Mouse (Mus musculus): ENCODE data around the gene Kctd19. TPM values are rescaled to one million over a fixed set of nuclear protein-coding genes. Genes with fewer than 3 reads are reported as not detected.

Kctd19 gene
- total and polyA plus RNA-seq, 3 experiments = not detected

DNA sequence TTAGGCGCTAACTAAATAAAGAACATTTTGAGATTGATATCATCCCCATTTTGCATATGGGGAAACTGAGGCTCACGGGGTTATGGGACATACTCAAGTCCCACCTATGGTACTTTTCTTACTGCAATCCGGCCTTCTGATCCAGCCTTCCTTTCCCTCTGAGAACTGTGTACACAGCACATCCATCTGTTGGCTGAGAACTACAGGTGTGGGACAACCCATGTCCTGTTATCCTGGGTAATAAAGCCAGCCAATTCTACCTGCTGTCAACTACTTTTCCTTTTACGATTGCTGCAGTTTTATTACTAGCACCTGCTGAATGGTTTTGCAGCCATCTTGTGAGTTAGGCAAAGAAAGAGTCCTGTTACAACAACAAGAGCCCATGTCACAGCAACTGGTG, 58.8 kb downstream of the Kctd19 start:
- TF ChIP-seq GATA1 (IDR thresholded peaks at IDR 0.05; ENCODE audit: borderline replicate concordance, low read length) (no peak), TAL1 (conservative IDR thresholded peaks at IDR 0.05; ENCODE audit: low read depth, low read length) (no peak)
- Histone ChIP-seq H3K9me3 (replicated peaks) (no peaks in the 10 kb centered on the region), H3K36me3 (replicated peaks) (no peaks in the 10 kb centered on the region), H3K4me1 (ENCODE audit: insufficient read depth, low read depth, low read length) (peaks cover 5% of the 10 kb centered on the region), H3K27me3 (ENCODE audit: insufficient read depth, low read length) (peaks cover 69% of the 10 kb centered on the region), H3K4me3 (ENCODE audit: low read depth, low read length) (no peak overlapping the region)
- ATAC-seq (ENCODE audit: extremely low read depth, insufficient number of reproducible peaks, low FRiP score, poor library complexity, severe bottlenecking) (no peak), DNase-seq (ENCODE audit: low spot score) (no peak)

DNA sequence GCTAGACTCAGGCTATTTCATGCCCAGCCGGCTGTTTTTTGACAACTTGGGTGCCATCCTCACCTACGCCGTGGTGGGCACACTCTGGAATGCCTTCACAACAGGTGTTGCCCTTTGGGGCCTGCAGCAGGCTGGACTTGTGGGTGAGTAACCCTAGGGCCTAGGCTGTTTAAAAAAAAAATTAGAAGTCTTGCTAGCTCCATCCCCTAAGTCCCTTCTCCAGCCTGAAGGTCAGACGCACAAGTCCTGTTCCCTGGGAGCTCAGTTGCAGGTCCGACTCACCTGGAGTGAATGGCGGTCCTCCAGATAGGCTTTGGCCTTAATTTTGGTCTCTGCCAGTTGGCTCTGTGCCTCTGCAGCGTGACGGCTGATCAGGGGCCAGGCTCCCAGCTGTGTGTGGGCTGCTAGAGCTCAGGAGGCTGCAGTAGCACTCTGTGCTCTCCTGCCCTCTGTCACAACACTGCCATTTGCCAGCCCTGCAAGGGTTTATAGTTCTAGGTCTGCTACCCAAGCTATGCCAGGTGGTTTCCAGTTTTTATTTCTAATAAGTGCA, 59.6 kb downstream of the Kctd19 start:
- H3K9me3 ChIP-seq (replicated peaks) = no peaks in the 10 kb centered on the region
- H3K4me3 ChIP-seq (ENCODE audit: low read depth, low read length) = no peak overlapping the region
- H3K4me1 ChIP-seq (ENCODE audit: insufficient read depth, low read depth, low read length) = peaks cover 14% of the 10 kb centered on the region
- no peak for TF ChIP-seq GATA2 (IDR thresholded peaks at IDR 0.05; ENCODE audit: borderline replicate concordance, low read depth, low read length)
- TF ChIP-seq CTCF (IDR thresholded peaks at IDR 0.05; ENCODE audit: low read depth, low read length) = no peak
- TF ChIP-seq POLR2AphosphoS5 (IDR thresholded peaks at IDR 0.05; ENCODE audit: insufficient replicate concordance, low read depth, low read length) = no peak
- TF ChIP-seq TAL1 (conservative IDR thresholded peaks at IDR 0.05; ENCODE audit: low read depth, low read length) = no peak
- no peak for TF ChIP-seq GATA1 (IDR thresholded peaks at IDR 0.05; ENCODE audit: borderline replicate concordance, low read length)
- DNase-seq (ENCODE audit: low spot score) (no peak), ATAC-seq (ENCODE audit: extremely low read depth, insufficient number of reproducible peaks, low FRiP score, poor library complexity, severe bottlenecking) (no peak)
- peaks cover 71% of the 10 kb centered on the region for H3K27me3 ChIP-seq (ENCODE audit: insufficient read depth, low read length)
- no peaks in the 10 kb centered on the region for H3K36me3 ChIP-seq (replicated peaks)

DNA sequence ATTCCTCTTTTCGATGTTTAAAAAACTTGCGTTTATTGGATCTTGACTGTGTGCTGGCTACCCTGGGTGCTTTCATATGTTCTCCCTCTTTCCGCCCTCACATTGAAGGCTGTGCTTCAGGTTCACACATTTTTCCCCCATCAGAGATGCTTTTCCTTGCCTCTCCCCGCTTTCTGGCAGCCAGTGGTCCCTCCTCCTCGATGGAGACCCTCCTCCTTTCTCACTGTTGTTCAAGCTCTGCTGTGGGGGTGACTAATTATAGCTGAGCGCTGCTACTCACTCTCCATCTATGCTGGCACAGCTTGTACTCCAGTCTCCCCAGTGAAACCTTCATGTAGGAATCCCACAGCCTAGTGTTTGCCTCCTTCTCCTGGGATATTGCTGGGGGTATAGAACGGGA, 63.1 kb downstream of the Kctd19 start:
- Histone ChIP-seq H3K4me3 (ENCODE audit: low read depth, low read length) (no peak overlapping the region), H3K9me3 (replicated peaks) (no peaks in the 10 kb centered on the region), H3K4me1 (ENCODE audit: insufficient read depth, low read depth, low read length) (peaks cover 46% of the 10 kb centered on the region), H3K27me3 (ENCODE audit: insufficient read depth, low read length) (peaks cover 57% of the 10 kb centered on the region), H3K36me3 (replicated peaks) (no peaks in the 10 kb centered on the region)
- no peak for DNase-seq (ENCODE audit: low spot score)
- TF ChIP-seq CTCF (IDR thresholded peaks at IDR 0.05; ENCODE audit: low read depth, low read length) = no peak
- no peak for TF ChIP-seq GATA1 (IDR thresholded peaks at IDR 0.05; ENCODE audit: borderline replicate concordance, low read length)
- TF ChIP-seq POLR2AphosphoS5 (IDR thresholded peaks at IDR 0.05; ENCODE audit: insufficient replicate concordance, low read depth, low read length) = no peak
- TF ChIP-seq GATA2 (IDR thresholded peaks at IDR 0.05; ENCODE audit: borderline replicate concordance, low read depth, low read length) = no peak
- no peak for TF ChIP-seq TAL1 (conservative IDR thresholded peaks at IDR 0.05; ENCODE audit: low read depth, low read length)
- no peak for ATAC-seq (ENCODE audit: extremely low read depth, insufficient number of reproducible peaks, low FRiP score, poor library complexity, severe bottlenecking)

DNA sequence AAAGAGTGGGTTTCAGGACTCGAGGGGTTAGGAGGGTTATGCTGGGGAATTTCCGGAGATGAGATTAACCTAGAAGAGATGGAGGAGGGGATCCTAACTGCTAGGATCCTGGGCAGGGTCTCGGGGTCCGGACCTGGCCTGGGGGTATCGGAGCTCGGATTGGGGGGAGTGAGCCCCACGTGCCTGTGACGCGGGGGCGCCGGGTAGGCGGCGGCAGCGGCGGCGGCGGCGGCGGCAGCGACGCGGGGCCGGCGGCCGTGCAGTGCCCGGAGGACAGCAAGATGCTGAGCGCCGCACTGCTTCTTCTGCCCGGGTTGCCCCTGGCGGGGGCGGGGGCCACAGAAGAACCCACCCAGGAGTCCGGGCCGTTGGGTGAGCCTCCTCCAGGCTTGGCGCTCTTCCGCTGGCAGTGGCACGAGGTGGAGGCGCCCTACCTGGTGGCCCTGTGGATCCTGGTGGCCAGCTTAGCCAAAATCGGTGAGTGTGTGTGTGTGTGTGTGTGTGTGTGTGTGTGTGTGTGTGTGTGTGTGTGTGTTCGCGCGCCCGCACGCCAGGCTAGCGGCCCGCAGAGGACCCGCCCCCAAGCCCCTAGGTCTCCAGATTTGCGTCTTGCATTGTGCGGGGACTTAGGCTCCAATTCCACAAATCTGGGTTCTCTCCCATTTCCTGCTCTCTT, 64.1 kb downstream of the Kctd19 start:
- peaks cover 55% of the 10 kb centered on the region for H3K4me1 ChIP-seq (ENCODE audit: insufficient read depth, low read depth, low read length)
- peaks cover 57% of the 10 kb centered on the region for H3K27me3 ChIP-seq (ENCODE audit: insufficient read depth, low read length)
- TF ChIP-seq GATA2 (IDR thresholded peaks at IDR 0.05; ENCODE audit: borderline replicate concordance, low read depth, low read length) = no peak
- no peak for TF ChIP-seq TAL1 (conservative IDR thresholded peaks at IDR 0.05; ENCODE audit: low read depth, low read length)
- no peak for TF ChIP-seq CTCF (IDR thresholded peaks at IDR 0.05; ENCODE audit: low read depth, low read length)
- TF ChIP-seq POLR2AphosphoS5 (IDR thresholded peaks at IDR 0.05; ENCODE audit: insufficient replicate concordance, low read depth, low read length) = no peak
- H3K9me3 ChIP-seq (replicated peaks) = no peaks in the 10 kb centered on the region
- ATAC-seq (ENCODE audit: extremely low read depth, insufficient number of reproducible peaks, low FRiP score, poor library complexity, severe bottlenecking) (no peak), DNase-seq (ENCODE audit: low spot score) (no peak)
- no peaks in the 10 kb centered on the region for H3K36me3 ChIP-seq (replicated peaks)
- H3K4me3 ChIP-seq (ENCODE audit: low read depth, low read length) = peak overlapping the region; percentile 74

DNA sequence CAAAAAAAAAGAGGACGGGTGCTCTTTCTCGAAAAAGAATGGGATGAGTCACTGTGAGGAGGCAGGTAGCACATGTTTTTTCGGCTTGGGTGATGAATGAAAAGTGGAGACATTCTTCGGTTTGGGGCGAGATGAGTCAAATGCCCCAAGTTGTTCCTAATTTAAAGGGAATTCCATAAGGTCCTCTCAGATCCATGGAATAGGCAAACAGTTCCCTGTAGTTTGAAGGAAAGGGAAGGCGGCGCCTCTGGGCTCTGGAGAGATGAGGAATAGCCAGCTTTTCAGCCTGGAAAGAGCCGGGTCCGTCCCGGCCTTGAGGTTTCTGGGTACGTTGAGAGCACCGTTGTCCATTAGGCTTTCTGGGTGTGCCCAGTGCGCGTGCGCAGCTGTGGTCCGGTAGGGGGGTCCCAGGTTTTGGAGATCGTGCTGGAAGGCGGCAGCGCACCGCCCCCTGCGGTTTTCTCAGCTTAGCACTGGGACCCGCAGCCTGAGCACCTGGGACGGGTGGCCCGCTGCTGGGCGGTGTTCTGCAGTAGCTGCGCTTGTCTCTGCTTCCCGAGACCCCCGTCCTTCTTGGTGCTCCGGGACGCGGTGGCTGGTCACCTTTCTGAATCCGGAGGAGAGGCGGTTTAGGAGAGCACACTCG, 64.7 kb downstream of the Kctd19 start, which contains the start of gene Slc9a5:
Gene Slc9a5 (plus strand): TSS at position 394 of the 646 bp plus-strand sequence.
- peaks cover 60% of the 10 kb centered on the region for H3K4me1 ChIP-seq (ENCODE audit: insufficient read depth, low read depth, low read length)
- ATAC-seq (ENCODE audit: extremely low read depth, insufficient number of reproducible peaks, low FRiP score, poor library complexity, severe bottlenecking) (no peak), DNase-seq (ENCODE audit: low spot score) (peak; percentile 38)
- TF ChIP-seq GATA1 (IDR thresholded peaks at IDR 0.05; ENCODE audit: borderline replicate concordance, low read length) = no peak
- no peak for TF ChIP-seq GATA2 (IDR thresholded peaks at IDR 0.05; ENCODE audit: borderline replicate concordance, low read depth, low read length)
- TF ChIP-seq POLR2AphosphoS5 (IDR thresholded peaks at IDR 0.05; ENCODE audit: insufficient replicate concordance, low read depth, low read length) = no peak
- no peak for TF ChIP-seq TAL1 (conservative IDR thresholded peaks at IDR 0.05; ENCODE audit: low read depth, low read length)
- no peak for TF ChIP-seq CTCF (IDR thresholded peaks at IDR 0.05; ENCODE audit: low read depth, low read length)
- H3K4me3 ChIP-seq (ENCODE audit: low read depth, low read length) = peak within 1 kb of the TSS; percentile 74
- H3K9me3 ChIP-seq (replicated peaks) = no peaks in the 10 kb centered on the region
- peaks cover 54% of the 10 kb centered on the region for H3K27me3 ChIP-seq (ENCODE audit: insufficient read depth, low read length)
- peaks cover under 1% of the 10 kb centered on the region for H3K36me3 ChIP-seq (replicated peaks)

DNA sequence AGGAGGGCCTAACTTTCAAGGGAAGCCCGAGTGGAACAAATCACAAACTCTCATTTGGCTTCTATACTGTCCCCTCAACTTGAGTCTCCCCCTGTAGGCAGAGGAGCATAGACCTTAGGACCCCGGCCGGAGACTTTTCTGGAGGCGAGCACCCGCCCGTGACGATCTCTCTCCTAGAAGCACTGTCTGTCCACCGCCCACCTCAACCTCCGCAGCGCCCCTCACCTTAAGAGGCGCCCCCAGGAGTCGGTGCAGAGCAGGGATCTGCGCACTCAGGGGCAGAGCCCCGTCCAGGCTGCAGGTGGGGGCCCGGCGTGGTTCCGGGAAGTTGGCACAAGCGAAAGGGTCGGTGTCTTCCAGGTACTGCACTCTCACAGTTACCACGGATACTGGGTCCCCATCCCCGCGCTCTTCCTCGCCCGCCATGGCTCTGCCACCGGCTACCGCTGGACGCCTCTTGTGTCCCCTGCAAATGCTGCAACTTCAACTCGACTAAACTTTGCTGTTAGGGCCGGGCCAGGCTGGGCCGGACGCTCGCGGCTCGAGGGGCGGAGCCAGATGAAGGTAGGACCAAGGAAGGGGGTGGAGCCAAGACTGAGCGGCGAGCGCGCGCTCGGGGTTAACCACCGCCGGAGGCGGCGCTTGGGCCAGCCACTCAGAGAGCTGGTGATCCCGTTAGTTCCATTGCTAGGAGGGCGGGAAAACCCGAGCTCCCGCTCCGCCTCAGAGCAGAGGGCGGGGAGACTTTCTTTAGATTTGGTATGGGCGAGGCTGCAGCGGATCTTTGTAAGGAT, 65.7 kb downstream of the Kctd19 start, which contains the start of gene Fhod1:
Gene Fhod1 (minus strand): TSS at position 526 of the 794 bp plus-strand sequence.
- TF ChIP-seq GATA2 (IDR thresholded peaks at IDR 0.05; ENCODE audit: borderline replicate concordance, low read depth, low read length) = no peak
- no peak for TF ChIP-seq GATA1 (IDR thresholded peaks at IDR 0.05; ENCODE audit: borderline replicate concordance, low read length)
- no peak for TF ChIP-seq POLR2AphosphoS5 (IDR thresholded peaks at IDR 0.05; ENCODE audit: insufficient replicate concordance, low read depth, low read length)
- no peak for TF ChIP-seq CTCF (IDR thresholded peaks at IDR 0.05; ENCODE audit: low read depth, low read length)
- no peak for TF ChIP-seq TAL1 (conservative IDR thresholded peaks at IDR 0.05; ENCODE audit: low read depth, low read length)
- Histone ChIP-seq H3K9me3 (replicated peaks) (no peaks in the 10 kb centered on the region), H3K36me3 (replicated peaks) (peaks cover 4% of the 10 kb centered on the region), H3K4me1 (ENCODE audit: insufficient read depth, low read depth, low read length) (peaks cover 68% of the 10 kb centered on the region), H3K27me3 (ENCODE audit: insufficient read depth, low read length) (peaks cover 48% of the 10 kb centered on the region), H3K4me3 (ENCODE audit: low read depth, low read length) (peak within 1 kb of the TSS; percentile 74)
- peak; percentile 87 for ATAC-seq (ENCODE audit: extremely low read depth, insufficient number of reproducible peaks, low FRiP score, poor library complexity, severe bottlenecking)
- DNase-seq (ENCODE audit: low spot score) = peak; percentile 86
